1 mouse cellular context compared by ENCODE assay signal in the genomic region with DNA sequence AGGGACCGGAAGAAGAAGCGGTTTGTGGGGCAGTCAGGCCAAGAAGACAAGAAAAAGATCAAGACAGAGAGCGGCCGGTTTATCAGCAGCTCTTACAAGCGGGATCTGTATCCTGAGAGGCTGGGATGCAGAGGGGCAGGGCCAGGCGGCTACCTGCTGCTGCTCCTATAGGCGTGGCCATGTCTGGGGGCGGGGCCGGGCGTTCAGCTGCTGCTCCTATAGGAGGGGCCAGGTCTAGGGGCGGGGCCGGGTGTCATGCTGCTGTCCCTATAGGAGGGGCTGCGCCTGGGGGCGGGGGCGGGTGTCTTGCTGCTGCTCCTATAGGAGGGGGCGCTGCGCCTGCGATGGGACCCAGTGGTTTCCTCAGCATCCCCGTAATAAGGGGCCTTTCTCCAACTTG.
TF ChIP-seq lines count a peak whose summit lies in the region.

No protein-coding gene starts in this region.

TF ChIP-seq in MEL, 35 proteins besides CTCF, POLR2A, EP300 and RAD21 (continued from another document):
- TF ChIP-seq MXI1 (IDR thresholded peaks at IDR 0.05; ENCODE audit: low read depth, low read length) (no peak), BHLHE40 (IDR thresholded peaks at IDR 0.05; ENCODE audit: borderline replicate concordance, low read depth, low read length) (no peak), USF1 (IDR thresholded peaks at IDR 0.05; ENCODE audit: low read depth, low read length) (no peak)
TF ChIP-seq in MEL: peak in this region for 0.
